Mouse (Mus musculus) heart, postnatal 0 days (tissue): ENCODE data around the gene Nradd.

ENCODE experiments used
- CTCF ChIP-seq: IDR thresholded peaks from 2 replicates; pipeline ENCODE4 v1.5.1; 2016; ENCODE audit warnings: antibody characterized with exemption, control low read depth, low read depth
- EP300 ChIP-seq: IDR thresholded peaks from 2 replicates; pipeline ENCODE4 v1.6.1; 2016; ENCODE audit warnings: antibody characterized with exemption, low read depth

DNA sequence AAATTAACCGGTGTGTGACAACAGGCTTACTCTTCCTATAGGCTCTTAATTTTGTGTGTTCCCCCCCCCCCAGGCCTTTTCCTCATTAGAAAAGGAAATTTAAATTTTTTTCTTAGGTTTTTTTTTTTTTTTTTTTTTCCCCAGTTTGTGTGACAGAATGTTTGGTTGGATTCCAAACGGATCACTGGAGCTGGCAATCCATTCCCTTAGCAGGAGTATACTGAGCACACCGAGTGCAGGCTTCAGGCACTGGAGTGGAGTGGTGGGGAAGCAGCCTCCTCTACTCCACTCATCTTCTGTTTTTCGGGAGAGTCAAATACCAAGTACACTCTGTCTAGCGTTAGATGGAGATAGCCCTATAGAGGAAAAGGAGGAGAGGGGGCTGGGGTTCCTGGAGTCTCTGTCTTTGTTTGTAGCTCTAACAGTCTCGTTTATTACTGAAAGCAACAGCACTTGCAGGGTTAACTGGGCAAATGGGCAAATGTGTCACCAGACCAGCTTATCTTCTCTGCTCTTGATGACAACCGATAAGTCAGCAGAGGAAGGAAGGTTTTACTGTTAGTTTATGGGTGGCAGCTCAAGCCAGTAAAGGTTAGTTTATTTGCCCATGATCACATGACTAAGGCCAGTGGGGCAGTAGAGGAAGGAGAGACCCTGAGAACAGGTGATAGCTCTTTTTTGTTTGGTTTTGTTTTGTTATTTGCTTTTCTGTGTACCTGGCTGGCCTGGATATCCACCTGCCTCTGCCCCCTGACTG lies 36.8 kb upstream of the Nradd start:
- no peak for TF ChIP-seq CTCF
- TF ChIP-seq EP300, result no peak
